Mouse (Mus musculus) layer of hippocampus, postnatal 36 days (tissue): ENCODE measurements around the gene Gjc1. TPM values are rescaled to one million over a fixed set of nuclear protein-coding genes. Genes with fewer than 3 reads are reported as not detected.

Source experiments
- DNase-seq, 2 experiments: peaks; one replicate each; pipeline ENCODE4 v3.0.0; 2022
- total RNA-seq, 2 experiments: library from RNA; stranded (reverse); gene quantifications; 2 replicates each; pipeline ENCODE4 v1.2.3; 2021

The Gjc1 gene
- total RNA-seq, 2 experiments from 2014 or later, result 5.1 TPM

DNA sequence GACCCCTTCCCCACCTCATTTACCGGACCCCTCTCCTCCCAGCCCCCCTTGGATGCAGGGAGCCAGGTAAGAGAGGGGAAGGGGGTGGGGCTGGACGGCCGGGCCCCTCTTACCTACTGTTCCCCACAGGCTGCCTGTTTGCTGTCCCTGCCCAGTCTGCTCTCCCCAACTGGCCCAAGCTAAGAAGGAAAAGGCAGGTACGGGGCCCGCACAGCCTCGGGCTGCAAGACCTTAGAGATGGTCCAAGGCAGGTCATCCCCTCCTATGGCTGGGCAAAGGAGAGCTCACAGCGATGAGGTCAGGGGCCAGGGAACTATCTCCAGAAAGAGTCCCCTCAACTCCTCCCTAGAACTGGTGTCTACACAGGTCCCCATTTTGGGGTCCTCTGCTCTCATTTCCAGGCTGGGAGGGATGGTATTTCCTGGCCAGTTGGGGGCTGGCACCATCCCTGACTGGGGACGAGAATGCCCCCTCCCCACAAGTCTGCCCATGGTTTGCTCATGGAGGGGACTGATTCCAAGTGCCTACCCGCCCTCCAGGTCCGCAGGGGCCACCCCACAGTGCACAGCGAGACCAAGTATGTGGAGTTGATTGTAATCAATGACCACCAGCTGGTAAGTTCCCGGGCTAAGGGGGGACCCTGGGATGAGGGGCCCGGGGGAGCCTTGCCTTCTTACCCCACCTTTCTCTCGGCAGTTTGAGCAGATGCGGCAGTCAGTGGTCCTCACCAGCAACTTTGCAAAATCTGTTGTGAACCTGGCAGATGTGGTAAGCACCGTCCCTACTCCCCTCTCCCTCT, 47.4 kb downstream of the Gjc1 start:
- no peak for DNase-seq

DNA sequence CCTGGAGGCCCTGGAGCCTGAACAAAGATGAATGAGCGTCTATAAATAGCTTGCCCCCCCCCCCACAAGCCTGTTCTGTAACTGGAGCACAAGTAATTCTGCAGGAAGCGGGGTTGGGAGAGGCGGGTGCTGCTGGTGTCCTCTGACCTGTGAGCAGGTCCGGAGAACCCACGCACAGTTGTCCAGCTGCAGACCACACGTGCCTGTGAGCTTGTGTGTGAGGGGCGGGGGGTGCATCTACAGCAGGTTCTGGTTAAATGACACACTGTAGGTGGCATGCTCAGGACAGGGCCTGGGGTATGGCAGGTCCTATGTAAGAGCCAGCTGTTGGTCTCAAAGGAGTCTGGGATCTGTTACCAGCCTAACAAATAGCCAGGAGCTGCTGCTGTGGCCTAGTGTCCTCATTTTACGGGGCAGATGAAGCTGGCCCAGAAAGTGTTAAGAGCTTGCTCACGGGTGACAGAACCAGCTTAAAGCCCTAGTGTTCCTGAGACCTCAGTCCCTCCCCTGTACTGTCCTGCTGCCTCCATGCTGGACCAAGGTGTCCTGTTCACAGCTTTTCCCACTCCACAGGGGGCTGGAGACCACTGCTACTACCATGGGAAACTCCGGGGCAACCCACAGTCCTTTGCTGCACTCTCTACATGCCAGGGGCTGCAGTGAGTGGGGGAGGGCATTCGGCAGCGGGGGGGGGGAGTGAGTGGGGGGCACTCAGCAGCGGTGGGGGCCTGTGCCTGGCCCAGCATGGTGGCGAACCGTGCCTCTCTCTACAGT, 48.7 kb downstream of the Gjc1 start:
- DNase-seq, result no peak

DNA sequence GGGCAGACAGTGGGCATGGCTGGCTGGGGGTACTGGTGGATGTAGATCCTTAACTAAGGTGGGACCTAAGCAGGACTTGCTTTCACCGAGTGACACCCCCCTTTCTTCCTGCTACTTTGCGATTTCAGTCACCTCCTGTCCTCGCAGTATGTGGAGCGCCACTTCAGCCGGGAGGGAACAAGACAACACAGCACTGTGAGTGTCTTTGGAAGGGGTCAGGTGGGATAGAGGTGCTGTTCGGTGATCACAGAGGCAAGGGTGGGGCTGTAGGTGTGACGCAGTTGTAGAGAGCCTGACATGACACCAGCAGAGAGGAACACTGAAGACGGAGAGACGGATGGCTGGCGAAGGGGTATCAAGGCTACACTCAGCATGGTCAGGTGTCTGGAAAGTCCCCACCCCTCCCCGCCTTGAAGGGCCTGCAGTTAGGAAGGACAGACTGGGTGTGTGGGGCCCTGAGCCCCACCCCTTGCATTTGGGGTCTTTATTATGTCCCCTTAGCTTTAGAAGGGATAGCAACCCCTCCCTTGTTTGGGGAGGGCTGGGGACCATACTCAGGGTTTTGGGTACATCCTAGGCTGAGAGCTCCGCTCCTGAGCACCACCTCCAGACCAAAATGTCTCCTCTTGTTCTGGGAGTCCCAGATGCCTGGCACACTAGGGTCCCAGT, 49.4 kb downstream of the Gjc1 start:
- no peak for DNase-seq

- no peak for DNase-seq
Measured at GRCm38 (mm10) chr11:102769141-102769540, 50.4 kb downstream of the Gjc1 start.

- no peak for DNase-seq
Measured at GRCm38 (mm10) chr11:102767055-102767670, 52.3 kb downstream of the Gjc1 start.

DNA sequence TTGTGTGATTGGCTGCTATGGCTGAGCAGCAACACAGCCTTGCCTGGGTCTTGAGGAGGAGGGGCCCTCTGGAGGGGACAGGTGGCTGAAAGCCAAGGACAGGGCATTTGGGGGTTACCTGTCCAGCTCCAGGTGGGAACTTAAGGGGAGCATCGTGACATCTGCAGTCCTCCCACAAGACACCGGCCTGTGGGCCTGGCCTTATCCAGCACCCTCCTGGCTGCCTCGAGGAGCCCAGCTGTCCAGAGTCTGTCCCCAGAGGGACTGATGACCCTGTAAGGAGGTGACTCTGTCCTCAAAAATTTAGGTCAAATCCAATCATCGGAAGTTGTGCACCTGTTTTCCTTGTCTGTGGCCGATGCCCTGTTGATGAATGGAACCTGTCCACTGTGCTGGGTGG, 54.1 kb downstream of the Gjc1 start:
- no peak for DNase-seq

GRCm38 (mm10) chr11:102763009-102763767, 56.3 kb downstream of the Gjc1 start:
- DNase-seq, result no peak

DNA sequence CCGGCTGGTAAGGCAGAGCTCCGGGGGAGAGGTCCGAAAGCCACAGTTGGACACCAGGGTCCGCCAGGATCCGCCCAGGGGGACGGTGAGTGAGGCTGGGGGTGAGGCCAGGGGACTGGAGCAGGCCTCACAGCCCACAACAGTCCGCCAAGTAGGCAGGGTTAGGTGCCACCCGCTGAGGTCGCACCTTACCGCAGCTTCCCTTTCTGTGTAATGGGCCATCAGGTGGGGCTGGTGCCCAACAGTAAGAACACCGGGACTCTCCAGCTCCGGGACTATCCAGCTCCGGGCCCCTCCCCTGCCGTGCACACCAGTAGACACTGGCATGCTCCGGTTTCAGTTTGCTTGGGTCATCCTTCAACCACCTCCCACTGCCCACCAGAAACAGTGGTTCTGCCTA, 57.3 kb downstream of the Gjc1 start:
- DNase-seq, result no peak

DNA sequence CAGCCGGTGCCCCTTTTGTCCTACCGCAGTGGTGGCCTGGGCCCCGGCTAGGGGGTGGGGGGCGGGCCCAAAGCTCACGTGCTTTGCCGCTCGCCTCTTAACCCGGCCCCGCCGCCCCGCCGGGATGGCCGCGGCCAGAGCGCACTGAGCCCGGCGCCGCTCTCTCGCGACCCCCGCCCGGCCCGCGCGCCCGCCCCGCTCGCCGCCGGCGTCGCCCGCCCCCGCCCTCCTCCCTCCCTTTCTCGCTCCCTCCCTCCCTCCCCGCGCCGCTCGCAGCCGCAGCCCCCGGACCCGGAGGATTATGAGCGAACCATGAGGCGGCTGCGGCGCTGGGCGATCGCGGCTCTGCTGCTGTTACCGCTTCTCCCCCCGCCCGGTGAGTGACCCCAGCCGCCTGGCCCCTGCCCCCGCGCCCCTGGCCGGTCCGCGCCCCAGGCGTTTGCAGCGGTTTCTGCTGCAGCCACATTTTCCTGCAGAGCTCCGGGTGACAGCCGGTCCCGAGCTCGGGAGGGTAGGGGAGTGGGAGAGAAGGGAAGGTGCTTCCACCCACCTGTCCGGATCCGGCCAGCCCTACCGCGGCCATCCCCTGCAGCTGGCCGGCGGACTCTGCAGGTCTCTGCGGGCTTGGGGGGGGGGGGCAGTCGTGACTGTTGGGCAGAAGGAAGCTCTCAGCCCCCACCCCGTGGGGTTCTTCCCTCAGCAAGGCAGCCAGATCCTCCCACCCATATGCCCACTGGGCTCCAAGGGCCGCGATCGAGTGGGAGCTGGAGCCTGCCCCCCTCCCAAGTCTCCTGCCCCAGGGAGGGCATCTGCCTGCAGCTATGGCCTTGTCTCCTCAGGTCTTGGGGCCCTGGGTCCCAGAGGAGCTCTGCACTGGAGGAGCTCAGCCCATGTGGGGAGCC, 57.9 kb downstream of the Gjc1 start, which contains the start of gene Adam11:
Gene Adam11 (plus strand): TSS at position 131 of the 902 bp plus-strand sequence.
- DNase-seq, result no peak

- no peak for DNase-seq
Measured at GRCm38 (mm10) chr11:102760805-102761308, 58.6 kb downstream of the Gjc1 start.

DNA sequence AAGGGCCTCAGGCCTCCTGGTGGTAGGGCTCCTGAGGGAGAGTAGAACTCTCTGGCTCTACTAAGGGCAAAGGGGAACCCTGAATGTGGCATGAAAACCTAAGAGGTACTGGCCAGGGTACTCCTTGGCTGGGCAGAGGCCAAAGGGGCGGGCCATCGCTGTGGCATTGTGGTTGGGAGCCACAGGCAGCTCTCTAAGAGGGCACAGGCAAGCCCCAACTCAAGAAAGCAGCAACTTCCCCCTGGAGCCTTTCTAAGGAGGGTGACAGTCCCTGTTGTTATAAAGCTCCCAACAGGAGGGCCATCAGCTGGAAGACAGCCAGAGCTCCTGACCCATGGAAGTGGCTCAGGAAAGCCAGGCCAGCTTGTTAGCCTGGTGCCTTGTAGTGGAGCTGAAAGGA, 60.5 kb downstream of the Gjc1 start:
- DNase-seq, result no peak

- DNase-seq, result no peak
Measured at GRCm38 (mm10) chr11:102755391-102755790, 64.1 kb downstream of the Gjc1 start.

DNA sequence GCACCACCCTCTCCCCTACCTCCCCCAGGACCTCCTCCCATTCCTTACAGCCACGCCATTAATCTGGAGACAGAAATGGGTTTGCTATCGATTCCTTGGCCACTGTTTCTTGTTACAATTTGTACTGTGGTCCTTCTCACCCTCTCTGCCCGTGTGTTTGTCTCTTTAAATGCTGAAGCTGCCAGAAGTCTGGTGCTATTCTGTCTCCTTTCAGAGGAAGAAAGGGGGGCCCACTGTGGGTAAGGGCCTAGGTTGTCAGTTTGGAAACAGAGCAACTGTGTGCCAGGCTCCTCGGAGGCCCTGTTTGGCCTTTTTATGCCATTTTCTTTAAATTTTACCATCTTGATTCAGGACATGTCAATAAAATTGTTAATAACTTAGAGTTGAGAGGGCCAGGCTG, 65.1 kb downstream of the Gjc1 start:
- no peak for DNase-seq

GRCm38 (mm10) chr11:102753591-102754324, 65.7 kb downstream of the Gjc1 start:
- no peak for DNase-seq

DNA sequence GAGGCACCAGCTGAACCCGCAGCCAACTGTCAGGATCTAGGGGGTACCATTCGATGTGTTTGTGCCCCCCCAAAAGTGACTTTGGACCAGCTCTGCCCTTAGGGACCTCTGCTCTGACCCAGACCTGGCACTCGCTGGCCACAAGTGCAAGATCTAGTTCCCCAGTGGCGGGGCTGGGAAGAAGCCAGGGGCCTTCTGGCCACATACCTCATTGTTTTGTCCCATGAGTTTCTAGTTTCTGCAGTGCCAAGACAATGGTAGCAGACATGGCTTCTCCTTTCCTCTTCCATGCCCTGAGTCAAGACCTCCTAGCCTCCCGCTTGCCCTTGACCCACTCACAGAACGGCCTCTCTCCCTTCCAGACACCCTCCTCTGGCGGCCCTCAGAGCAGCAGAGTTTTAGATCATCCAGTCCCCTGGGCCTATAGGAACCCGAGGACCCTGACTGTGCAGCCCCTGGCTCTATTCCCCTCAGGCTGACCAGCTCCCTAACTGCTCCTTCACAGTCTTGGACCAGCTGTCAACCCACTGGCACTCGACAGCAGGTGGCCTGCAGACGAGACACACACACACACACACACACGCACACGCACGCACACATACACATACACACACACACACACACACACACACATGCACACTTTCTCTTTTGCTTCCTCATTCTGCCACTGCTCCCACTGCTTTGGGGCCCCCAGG, 66.5 kb downstream of the Gjc1 start:
- DNase-seq, result no peak

- DNase-seq, result no peak
Measured at GRCm38 (mm10) chr11:102749712-102750111, 69.8 kb downstream of the Gjc1 start.
